Mouse (Mus musculus): ENCODE data around the gene Amotl2. TPM values are rescaled to one million over a fixed set of nuclear protein-coding genes. Genes with fewer than 3 reads are reported as not detected.

The Amotl2 gene
- polyA plus RNA-seq, 1 experiment from 2014 or later, result 69.9 TPM

DNA sequence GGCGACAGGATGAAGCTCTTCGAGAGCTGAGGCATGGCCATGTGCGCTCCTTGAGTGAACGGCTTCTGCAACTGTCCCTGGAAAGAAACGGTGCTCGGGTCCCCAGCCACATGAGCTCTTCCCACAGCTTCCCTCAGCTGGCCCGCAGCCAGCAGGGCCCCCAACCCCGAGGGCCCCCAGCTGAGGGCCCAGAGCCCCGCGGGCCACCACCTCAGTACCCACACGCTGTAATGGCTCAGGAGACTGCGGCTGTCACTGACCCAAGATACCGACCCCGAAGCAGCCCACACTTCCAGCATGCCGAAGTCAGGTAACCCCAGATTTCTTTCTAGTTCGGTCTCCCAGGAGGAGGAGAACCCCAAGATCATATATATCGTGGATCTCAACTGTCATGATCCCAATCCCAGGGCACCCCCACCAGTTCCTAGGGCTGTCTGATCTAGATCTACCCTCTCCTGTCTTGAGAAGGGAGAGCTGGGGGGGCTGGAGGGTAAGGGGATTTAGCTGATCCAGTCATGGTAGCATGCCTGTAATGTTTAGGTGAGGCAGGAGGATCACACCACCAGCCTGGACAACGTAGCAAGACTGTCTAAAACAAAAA, 4.2 kb downstream of the Amotl2 start:
- Histone ChIP-seq H3K27me3 (no peaks in the 10 kb centered on the region), H3K4me3 (peak overlapping the region; percentile 92), H3K9ac (replicated peaks) (peak overlapping the region; percentile 97), H3K4me1 (peaks cover 75% of the 10 kb centered on the region), H3K36me3 (peaks cover 37% of the 10 kb centered on the region), H3K27ac (replicated peaks) (peak overlapping the region; percentile 78; the same call in 1 of the 2 replicates), H3K9me3 (no peaks in the 10 kb centered on the region), H3K4me2 (replicated peaks) (peak overlapping the region; percentile 63)
- WGBS, result 50% methylated on average over 18 of the region's 18 CpGs
- ATAC-seq (replicated peaks), result no peak

DNA sequence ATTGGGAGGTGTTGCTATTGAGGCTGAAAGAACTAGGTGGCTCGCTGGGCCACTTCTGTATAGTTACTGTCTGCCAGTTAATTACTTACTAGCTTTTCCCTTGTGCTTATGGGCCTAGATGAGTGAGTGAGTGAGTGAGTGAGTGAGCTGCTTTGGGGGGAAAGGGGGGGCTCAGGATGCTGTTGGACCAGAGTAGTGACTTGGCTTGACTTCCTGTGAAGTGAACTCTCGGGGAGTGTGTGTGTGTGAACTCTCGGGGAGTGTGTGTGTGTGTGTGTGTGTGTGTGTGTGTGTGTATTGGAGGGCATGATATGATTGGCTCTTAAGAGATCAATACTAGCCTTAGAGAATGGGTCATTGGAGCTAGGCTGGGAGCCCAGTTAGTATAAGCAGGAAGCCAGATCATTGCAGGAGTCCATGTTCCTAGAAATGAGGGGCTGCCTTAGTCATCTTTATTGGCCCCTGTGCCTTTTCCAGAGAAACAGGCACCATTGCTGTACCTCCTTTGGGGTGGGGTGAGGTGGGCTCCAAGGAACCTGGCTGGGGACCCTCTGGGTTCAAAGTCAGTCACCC, 5.0 kb downstream of the Amotl2 start:
- Histone ChIP-seq H3K4me1 (peaks cover 80% of the 10 kb centered on the region), H3K36me3 (peaks cover 44% of the 10 kb centered on the region), H3K27ac (replicated peaks) (peak overlapping the region; percentile 78)

DNA sequence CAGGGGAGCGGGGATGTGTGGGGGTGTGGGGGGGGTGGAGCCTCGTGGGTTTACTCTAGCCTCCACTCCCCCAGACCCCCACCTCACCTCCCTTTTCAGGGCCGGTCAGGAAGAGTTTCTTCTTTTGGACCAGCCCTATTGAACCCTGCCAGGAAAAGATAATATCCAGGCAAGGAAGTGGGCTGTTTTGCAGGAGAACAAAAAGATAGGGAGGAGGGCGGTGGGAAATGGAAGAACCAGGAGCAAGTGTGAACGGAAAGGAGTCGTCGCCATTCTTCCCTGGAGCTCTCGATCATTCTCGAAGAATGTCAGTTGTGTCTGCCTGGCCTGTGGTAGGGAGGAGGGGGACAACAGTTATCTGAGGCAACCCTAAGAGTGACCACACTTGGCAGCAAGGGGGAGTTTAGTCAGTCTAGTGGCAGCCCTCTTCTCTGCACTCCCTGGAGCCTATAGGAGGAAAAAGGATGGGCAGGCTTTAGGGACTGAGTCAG, 5.6 kb downstream of the Amotl2 start:
- peaks cover 77% of the 10 kb centered on the region for H3K4me1 ChIP-seq
- no peak for ATAC-seq (replicated peaks)
- H3K4me3 ChIP-seq, result peak overlapping the region; percentile 92
- peaks cover 49% of the 10 kb centered on the region for H3K36me3 ChIP-seq
- peak overlapping the region; percentile 63 for H3K4me2 ChIP-seq (replicated peaks)
- no peaks in the 10 kb centered on the region for H3K9me3 ChIP-seq
- 10% methylated on average over 9 of the region's 9 CpGs for WGBS
- H3K27me3 ChIP-seq, result no peaks in the 10 kb centered on the region
- peak overlapping the region; percentile 78 for H3K27ac ChIP-seq (replicated peaks)
- H3K9ac ChIP-seq (replicated peaks), result peak overlapping the region; percentile 97

More for the DNA sequence above, 5.0 kb downstream of the Amotl2 start:
- H3K9me3 ChIP-seq, result no peaks in the 10 kb centered on the region
- no peak for ATAC-seq (replicated peaks)
- WGBS, result 23% methylated on average over 3 of the region's 3 CpGs
- H3K27me3 ChIP-seq, result no peaks in the 10 kb centered on the region
- peak overlapping the region; percentile 92 for H3K4me3 ChIP-seq
- peak overlapping the region; percentile 97 for H3K9ac ChIP-seq (replicated peaks)
- peak overlapping the region; percentile 63 for H3K4me2 ChIP-seq (replicated peaks)

DNA sequence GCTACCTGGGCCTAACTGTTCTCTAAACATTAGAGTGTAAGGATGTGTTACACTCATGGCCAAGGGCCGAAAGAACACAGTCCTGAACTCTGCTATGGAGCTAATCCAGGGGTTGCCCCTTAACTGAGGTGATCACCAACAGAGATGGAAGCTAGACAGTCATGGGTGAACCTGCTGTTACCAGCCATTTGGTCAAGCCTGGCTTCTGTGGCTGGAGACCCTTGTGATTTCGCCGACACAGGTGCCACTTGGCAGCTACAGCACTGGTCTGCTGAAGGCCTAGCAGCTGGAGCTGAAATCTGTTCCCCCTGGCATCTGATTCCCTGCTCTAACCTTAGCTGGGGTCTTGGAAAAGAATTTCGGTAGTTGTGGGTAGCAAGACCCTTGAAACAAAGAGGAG, 6.3 kb downstream of the Amotl2 start:
- H3K27me3 ChIP-seq, result no peaks in the 10 kb centered on the region
- H3K9ac ChIP-seq (replicated peaks), result peak overlapping the region; percentile 97; the same call in 1 of the 2 replicates
- WGBS, result 70% methylated on average over 4 of the region's 4 CpGs
- H3K27ac ChIP-seq (replicated peaks), result peak overlapping the region; percentile 78
- H3K9me3 ChIP-seq, result no peaks in the 10 kb centered on the region
- peaks cover 55% of the 10 kb centered on the region for H3K36me3 ChIP-seq
- H3K4me2 ChIP-seq (replicated peaks), result peak overlapping the region; percentile 63
- H3K4me1 ChIP-seq, result peaks cover 76% of the 10 kb centered on the region
- ATAC-seq (replicated peaks), result no peak
- H3K4me3 ChIP-seq, result no peak overlapping the region; the same call in 1 of the 2 replicates

DNA sequence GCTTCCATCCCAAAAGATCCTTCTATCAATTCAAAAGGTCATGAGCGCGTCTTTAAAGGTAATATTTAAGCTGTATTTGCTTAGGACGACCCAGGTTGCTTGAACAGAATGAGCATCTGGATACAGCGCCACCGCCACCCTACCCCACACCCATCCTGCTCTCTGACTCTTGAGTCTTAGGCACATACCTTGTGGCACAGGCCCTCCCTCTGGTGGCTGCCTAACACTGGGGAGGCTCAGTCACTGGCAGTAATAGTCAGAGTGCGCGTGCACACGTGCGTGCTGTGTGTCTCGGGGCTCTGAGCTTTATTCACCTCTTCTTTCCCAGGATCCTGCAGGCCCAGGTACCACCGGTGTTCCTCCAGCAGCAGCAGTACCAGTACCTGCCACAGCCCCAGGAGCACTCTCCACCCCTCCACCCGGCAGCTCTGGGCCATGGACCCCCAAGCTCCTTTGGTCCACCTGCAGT, 6.8 kb downstream of the Amotl2 start:
- no peaks in the 10 kb centered on the region for H3K27me3 ChIP-seq
- no peaks in the 10 kb centered on the region for H3K9me3 ChIP-seq
- H3K4me1 ChIP-seq, result peaks cover 76% of the 10 kb centered on the region
- 63% methylated on average over 12 of the region's 12 CpGs for WGBS
- H3K27ac ChIP-seq (replicated peaks), result peak overlapping the region; percentile 78
- ATAC-seq (replicated peaks), result no peak
- H3K36me3 ChIP-seq, result peaks cover 60% of the 10 kb centered on the region
- H3K4me2 ChIP-seq (replicated peaks), result peak overlapping the region; percentile 3
- no peak overlapping the region for H3K9ac ChIP-seq (replicated peaks)
- no peak overlapping the region for H3K4me3 ChIP-seq

DNA sequence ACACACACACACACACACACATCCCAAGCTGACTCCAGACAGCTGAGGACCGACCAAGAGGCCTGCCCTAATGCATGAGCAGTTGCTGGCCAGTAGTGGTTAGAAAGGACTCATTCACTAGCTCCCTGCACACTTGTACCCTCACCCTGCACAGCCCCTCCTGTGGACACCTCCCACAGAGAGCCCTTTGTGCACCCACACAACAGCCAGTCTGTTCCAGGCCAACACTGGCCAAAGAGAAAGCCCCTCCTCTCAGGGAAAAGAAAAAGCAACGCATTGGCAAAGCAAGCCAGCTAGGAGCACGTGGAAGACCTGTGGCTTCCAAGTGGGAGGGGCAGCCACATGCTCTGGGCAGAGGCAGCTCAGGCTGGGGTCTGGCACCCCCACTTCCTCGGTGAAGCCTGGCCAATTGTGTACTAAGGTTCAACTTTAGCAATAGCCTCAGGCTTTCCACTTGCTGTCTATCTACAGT, 7.6 kb downstream of the Amotl2 start:
- 6% methylated on average over 4 of the region's 4 CpGs for WGBS
- H3K27ac ChIP-seq (replicated peaks), result peak overlapping the region; percentile 78
- H3K27me3 ChIP-seq, result no peaks in the 10 kb centered on the region
- H3K36me3 ChIP-seq, result peaks cover 68% of the 10 kb centered on the region
- H3K4me3 ChIP-seq, result no peak overlapping the region
- peak; percentile 83 for ATAC-seq (replicated peaks)
- peaks cover 76% of the 10 kb centered on the region for H3K4me1 ChIP-seq
- peak overlapping the region; percentile 3 for H3K4me2 ChIP-seq (replicated peaks)
- no peak overlapping the region for H3K9ac ChIP-seq (replicated peaks)
- H3K9me3 ChIP-seq, result no peaks in the 10 kb centered on the region

DNA sequence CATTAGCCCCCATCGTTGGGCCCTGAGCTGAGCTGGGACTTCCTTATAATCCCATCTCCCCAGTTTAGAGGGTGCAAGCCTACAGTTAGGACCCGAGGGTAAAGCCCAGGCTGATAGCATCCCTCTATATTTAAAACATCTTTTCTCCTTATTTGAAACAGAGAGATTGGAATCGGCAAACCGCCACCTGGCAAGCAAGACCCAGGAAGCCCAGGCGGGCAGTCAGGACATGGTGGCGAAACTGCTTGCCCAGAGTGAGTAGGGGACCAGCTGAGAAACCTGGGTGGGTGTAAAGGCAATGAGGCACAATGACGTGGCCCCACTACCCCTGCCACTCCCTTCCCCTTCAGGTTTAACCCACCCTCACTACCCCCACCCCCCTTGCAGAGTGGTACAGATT, 8.5 kb downstream of the Amotl2 start:
- Histone ChIP-seq H3K36me3 (peaks cover 77% of the 10 kb centered on the region), H3K4me1 (peaks cover 69% of the 10 kb centered on the region)

DNA sequence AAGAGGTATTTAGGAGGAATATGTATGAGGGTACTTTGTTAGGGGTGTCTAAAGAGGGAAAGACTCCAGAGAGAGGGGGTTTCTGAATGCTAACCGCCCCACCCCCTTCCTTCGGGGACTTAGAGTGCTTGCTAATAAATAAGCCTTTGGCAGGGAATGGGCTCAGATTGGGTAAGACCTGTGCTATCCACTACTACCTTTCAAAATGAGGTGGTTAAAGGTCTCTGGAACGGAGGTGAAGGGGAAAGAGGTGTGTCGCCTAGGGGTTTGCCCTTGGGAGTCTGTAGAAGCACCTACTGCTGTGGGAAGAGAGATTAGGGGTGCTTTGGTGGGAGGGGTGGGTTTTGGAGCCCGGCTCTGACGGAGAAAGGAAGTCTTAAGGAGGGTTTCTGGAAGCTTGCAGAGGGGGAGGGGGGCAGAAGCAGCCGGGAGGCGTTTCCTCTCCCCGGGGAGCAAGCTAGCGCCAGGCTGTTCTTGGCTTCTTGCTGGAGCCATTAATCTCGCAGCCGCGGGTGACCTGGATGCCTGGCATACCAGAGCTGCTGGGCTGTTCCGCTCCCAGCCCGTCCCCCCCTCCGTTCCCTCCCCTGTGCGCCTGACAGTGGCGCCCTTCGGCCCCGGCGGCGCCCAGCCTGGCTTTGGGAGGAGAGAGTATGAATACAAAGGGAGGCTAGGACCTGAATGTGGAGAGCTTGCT, 9.6 kb downstream of the Amotl2 start:
- ATAC-seq (replicated peaks), result peak; percentile 44
- Histone ChIP-seq H3K9ac (replicated peaks) (peak overlapping the region; percentile 20), H3K9me3 (no peaks in the 10 kb centered on the region), H3K27ac (replicated peaks) (peak overlapping the region; percentile 56), H3K4me2 (replicated peaks) (peak overlapping the region; percentile 24), H3K4me1 (peaks cover 58% of the 10 kb centered on the region), H3K4me3 (0 out of 2 replicates have a peak overlapping the region, but pooled peaks have one; percentile 2), H3K27me3 (no peaks in the 10 kb centered on the region), H3K36me3 (peaks cover 82% of the 10 kb centered on the region)
- 6% methylated on average over 20 of the region's 22 CpGs for WGBS

More for the DNA sequence above, 8.5 kb downstream of the Amotl2 start:
- H3K27me3 ChIP-seq, result no peaks in the 10 kb centered on the region
- no peak overlapping the region for H3K27ac ChIP-seq (replicated peaks)
- no peak for ATAC-seq (replicated peaks)
- no peaks in the 10 kb centered on the region for H3K9me3 ChIP-seq
- H3K9ac ChIP-seq (replicated peaks), result no peak overlapping the region
- H3K4me2 ChIP-seq (replicated peaks), result no peak overlapping the region
- 68% methylated on average over 7 of the region's 7 CpGs for WGBS
- no peak overlapping the region for H3K4me3 ChIP-seq

DNA sequence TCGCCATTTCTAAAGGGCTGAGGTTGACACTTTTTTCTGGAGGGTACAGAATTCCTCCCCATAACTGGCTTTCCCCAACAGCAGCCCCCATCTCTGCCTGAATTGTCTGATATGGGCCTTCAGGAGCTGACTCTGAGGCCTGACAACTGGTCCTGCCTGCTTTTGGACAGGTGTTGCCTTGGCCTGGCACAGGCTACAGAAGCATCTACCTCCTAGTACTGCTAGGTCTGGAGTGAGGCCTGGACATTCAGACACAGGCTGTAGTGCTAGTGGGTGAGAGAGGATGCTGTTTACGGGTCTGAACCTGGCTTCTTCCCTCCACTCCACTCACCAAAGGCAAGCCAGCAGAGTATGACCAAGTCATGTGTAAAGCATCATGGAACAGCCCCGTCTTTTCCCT, 10.3 kb downstream of the Amotl2 start:
- no peaks in the 10 kb centered on the region for H3K27me3 ChIP-seq
- H3K36me3 ChIP-seq, result peaks cover 88% of the 10 kb centered on the region
- no peak overlapping the region for H3K4me3 ChIP-seq
- ATAC-seq (replicated peaks), result no peak
- 62% methylated on average over 3 of the region's 3 CpGs for WGBS
- H3K4me1 ChIP-seq, result peaks cover 50% of the 10 kb centered on the region
- H3K9ac ChIP-seq (replicated peaks), result no peak overlapping the region
- peak overlapping the region; percentile 56 for H3K27ac ChIP-seq (replicated peaks)
- H3K9me3 ChIP-seq, result no peaks in the 10 kb centered on the region
- H3K4me2 ChIP-seq (replicated peaks), result no peak overlapping the region

DNA sequence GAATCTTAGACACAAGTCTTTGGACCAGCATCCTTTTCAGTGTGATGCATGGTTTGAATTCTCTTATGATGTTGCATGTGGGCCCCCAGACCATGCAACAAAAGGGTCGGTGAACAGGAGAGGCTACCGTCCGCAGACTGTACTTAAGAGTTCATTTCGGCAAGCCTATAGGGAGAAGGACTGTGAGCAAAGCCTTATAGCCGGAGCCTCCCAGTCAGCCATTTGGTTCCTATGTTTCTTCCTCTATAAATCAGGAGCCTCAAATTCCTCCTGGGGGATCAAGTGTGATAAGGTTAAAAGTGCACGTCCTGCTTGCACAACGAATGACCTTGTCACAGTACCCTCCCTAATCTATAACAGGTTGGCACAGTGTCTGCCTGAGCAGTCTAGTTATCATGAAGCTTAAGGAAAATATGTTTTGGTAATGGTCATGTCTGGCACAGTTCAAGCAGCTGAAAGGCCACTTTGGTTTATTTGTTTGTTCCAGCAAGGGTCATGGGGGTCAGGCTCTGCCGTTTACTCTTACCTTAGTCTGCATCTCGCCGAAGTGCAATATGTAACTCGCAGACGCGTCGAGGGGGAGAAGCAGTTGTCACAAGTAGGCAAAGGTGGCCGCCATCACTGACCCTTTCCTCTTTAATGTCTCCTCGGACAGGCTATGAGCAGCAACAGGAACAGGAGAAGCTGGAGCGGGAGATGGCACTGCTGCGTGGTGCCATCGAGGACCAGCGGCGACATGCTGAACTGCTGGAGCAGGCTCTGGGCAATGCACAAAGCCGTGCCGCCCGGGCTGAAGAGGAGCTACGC, 11.4 kb downstream of the Amotl2 start:
- ATAC-seq (replicated peaks), result no peak
- no peak overlapping the region for H3K27ac ChIP-seq (replicated peaks)
- WGBS, result 92% methylated on average over 25 of the region's 25 CpGs
- H3K4me3 ChIP-seq, result no peak overlapping the region
- peaks cover 96% of the 10 kb centered on the region for H3K36me3 ChIP-seq
- H3K4me2 ChIP-seq (replicated peaks), result no peak overlapping the region
- peaks cover 40% of the 10 kb centered on the region for H3K4me1 ChIP-seq
- no peak overlapping the region for H3K9ac ChIP-seq (replicated peaks)
- no peaks in the 10 kb centered on the region for H3K9me3 ChIP-seq
- no peaks in the 10 kb centered on the region for H3K27me3 ChIP-seq

DNA sequence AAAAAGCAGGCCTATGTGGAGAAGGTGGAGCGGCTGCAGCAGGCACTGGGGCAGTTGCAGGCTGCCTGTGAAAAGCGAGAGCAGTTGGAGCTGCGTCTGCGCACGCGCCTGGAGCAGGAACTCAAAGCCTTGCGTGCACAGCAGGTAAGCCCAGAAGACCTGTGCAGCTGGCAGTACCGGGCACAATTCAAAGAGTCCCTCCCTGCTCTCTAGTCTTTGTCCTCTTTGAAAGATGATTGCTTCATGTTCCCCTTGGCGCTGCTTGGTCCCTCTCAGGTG, 11.9 kb downstream of the Amotl2 start:
- H3K36me3 ChIP-seq, result peaks cover 96% of the 10 kb centered on the region
- peaks cover 35% of the 10 kb centered on the region for H3K4me1 ChIP-seq
- H3K27ac ChIP-seq (replicated peaks), result no peak overlapping the region
- no peak overlapping the region for H3K4me2 ChIP-seq (replicated peaks)
- no peaks in the 10 kb centered on the region for H3K9me3 ChIP-seq
- 89% methylated on average over 9 of the region's 9 CpGs for WGBS
- no peak for ATAC-seq (replicated peaks)
- H3K4me3 ChIP-seq, result no peak overlapping the region
- no peak overlapping the region for H3K9ac ChIP-seq (replicated peaks)
- no peaks in the 10 kb centered on the region for H3K27me3 ChIP-seq
